Mouse (Mus musculus) layer of hippocampus, postnatal 10 days (tissue): Measurements from ENCODE around the gene Gm37240. TPM values are rescaled to one million over a fixed set of nuclear protein-coding genes. Genes with fewer than 3 reads are reported as not detected.

Source experiments
- DNase-seq, 2 experiments: peaks; one replicate each; pipeline ENCODE4 v3.0.0; 2021; ENCODE audit warnings: low spot score in 2 of 2
- total RNA-seq, 2 experiments: library from RNA; stranded (reverse); gene quantifications; 2 replicates each; pipeline ENCODE4 v1.2.3; 2021

Gene Gm37240
- total RNA-seq, 2 experiments from 2014 or later: 0.75 to 0.80 TPM

- DNase-seq: no peak
These were observed 1383.0 kb downstream of the Gm37240 start for GRCm38 (mm10) chr3:84504291-84504690.

GRCm38 (mm10) chr3:84502101-84502500, 1385.2 kb downstream of the Gm37240 start:
- DNase-seq: no peak

- no peak for DNase-seq
These were observed 1386.8 kb downstream of the Gm37240 start for GRCm38 (mm10) chr3:84500491-84500890.

- DNase-seq: no peak
These were observed 1389.6 kb downstream of the Gm37240 start for GRCm38 (mm10) chr3:84497718-84498117.

GRCm38 (mm10) chr3:84492657-84493056, 1394.7 kb downstream of the Gm37240 start:
- no peak for DNase-seq

- no peak for DNase-seq
These were observed 1395.2 kb downstream of the Gm37240 start for GRCm38 (mm10) chr3:84492148-84492547.

GRCm38 (mm10) chr3:84488716-84489115, 1398.6 kb downstream of the Gm37240 start:
- no peak for DNase-seq

- no peak for DNase-seq
These were observed 1402.4 kb downstream of the Gm37240 start for GRCm38 (mm10) chr3:84484891-84485290.

GRCm38 (mm10) chr3:84484333-84484732, 1403.0 kb downstream of the Gm37240 start:
- DNase-seq: no peak

- DNase-seq: no peak
These were observed 1405.2 kb downstream of the Gm37240 start for GRCm38 (mm10) chr3:84482121-84482520.

- DNase-seq: peak; percentile 30 to 53
These were observed 1406.2 kb downstream of the Gm37240 start for GRCm38 (mm10) chr3:84481104-84481503.

- DNase-seq: peak; percentile 34 to 41
These were observed 1407.1 kb downstream of the Gm37240 start, which contains the start of gene Fhdc1 for GRCm38 (mm10) chr3:84480006-84480897. Fhdc1 (minus strand) TSS chr3:84480429.

GRCm38 (mm10) chr3:84479293-84480005, 1407.9 kb downstream of the Gm37240 start:
- DNase-seq: peak; percentile 25 to 42

- DNase-seq: no peak
These were observed 1408.4 kb downstream of the Gm37240 start for GRCm38 (mm10) chr3:84478896-84479292.

GRCm38 (mm10) chr3:84478195-84478594, 1409.1 kb downstream of the Gm37240 start:
- DNase-seq: no peak

- no peak for DNase-seq
These were observed 1409.8 kb downstream of the Gm37240 start for GRCm38 (mm10) chr3:84477498-84477897.

GRCm38 (mm10) chr3:84474981-84475775, 1412.1 kb downstream of the Gm37240 start:
- DNase-seq: no peak

GRCm38 (mm10) chr3:84474398-84474797, 1412.9 kb downstream of the Gm37240 start:
- DNase-seq: no peak

- no peak for DNase-seq
These were observed 1414.4 kb downstream of the Gm37240 start for GRCm38 (mm10) chr3:84472955-84473354.

GRCm38 (mm10) chr3:84472527-84472926, 1414.8 kb downstream of the Gm37240 start:
- no peak for DNase-seq

- DNase-seq: no peak
These were observed 1416.2 kb downstream of the Gm37240 start for GRCm38 (mm10) chr3:84471146-84471545.
